Mouse (Mus musculus) limb, embryonic 14.5 days (tissue): ENCODE results near the gene Arhgef3. TPM values are rescaled to one million over a fixed set of nuclear protein-coding genes. Genes with fewer than 3 reads are reported as not detected.
A peak's percentile ranks its signal among the peaks of the same experiment; 100 is the strongest.

ENCODE experiments used
- ATAC-seq: fragments of 200-750 bp; cut with Nextera tagmentation; 2 replicates; pipeline ENCODE4 v1.8.0; 2017; ENCODE audit warnings: low read depth, moderate number of reproducible peaks, moderate TSS enrichment; ENCODE audit not compliant: low FRiP score
- DNase-seq: peaks from one replicate; pipeline ENCODE4 v3.0.0-alpha.2; 2015; ENCODE audit warnings: low spot score
- H3K27ac ChIP-seq: fragments of 300-500 bp; sonication (generic); replicated peaks from 2 replicates; pipeline ENCODE4 v1.5.1; 2014; ENCODE audit warnings: low read depth, mild to moderate bottlenecking, low read length, moderate library complexity, mixed read lengths
- H3K27me3 ChIP-seq: fragments of 300-500 bp; sonication (generic); 2 replicates; pipeline ENCODE4 v1.6.1; 2014; ENCODE audit warnings: low read length, mixed read lengths; ENCODE audit not compliant: control insufficient read depth, insufficient read depth
- H3K36me3 ChIP-seq: fragments of 300-500 bp; sonication (generic); 2 replicates; pipeline ENCODE4 v1.6.1; 2014; ENCODE audit warnings: mild to moderate bottlenecking, low read length, moderate library complexity, mixed read lengths; ENCODE audit not compliant: control insufficient read depth, insufficient read depth
- H3K4me1 ChIP-seq: fragments of 300-500 bp; sonication (generic); 2 replicates; pipeline ENCODE4 v1.6.1; 2014; ENCODE audit warnings: antibody characterized with exemption, low read length, mixed read lengths; ENCODE audit not compliant: control insufficient read depth, insufficient read depth
- H3K4me2 ChIP-seq: fragments of 300-500 bp; sonication (generic); replicated peaks from 2 replicates; pipeline ENCODE4 v1.6.1; 2014; ENCODE audit warnings: low read depth, mild to moderate bottlenecking, low read length, moderate library complexity; ENCODE audit not compliant: severe bottlenecking
- H3K4me3 ChIP-seq: fragments of 300-500 bp; sonication (generic); replicated peaks from 2 replicates; pipeline ENCODE4 v1.5.1; 2014; ENCODE audit warnings: low read length
- H3K9ac ChIP-seq: fragments of 300-500 bp; sonication (generic); 2 replicates; pipeline ENCODE4 v1.6.1; 2014; ENCODE audit warnings: mild to moderate bottlenecking, low read depth, low read length, moderate library complexity; ENCODE audit not compliant: severe bottlenecking
- H3K9me3 ChIP-seq: fragments of 300-500 bp; sonication (generic); 2 replicates; pipeline ENCODE4 v1.6.1; 2016; ENCODE audit warnings: low read length; ENCODE audit not compliant: control insufficient read depth
- POLR2A ChIP-seq: fragments of 200-500 bp; IDR thresholded peaks from 2 replicates; pipeline ENCODE4 v1.8.0; 2012; ENCODE audit warnings: inconsistent platforms, mild to moderate bottlenecking, moderate library complexity, borderline replicate concordance; ENCODE audit not compliant: insufficient read depth, insufficient read length; ENCODE audit errors: extremely low read depth
- WGBS: fragments of 180-500 bp; shearing (Covaris S2); extraction: QIAGEN DNeasy Blood & Tissue Kit; methylation state at CpG from one replicate; pipeline ENCODE4 v1.1.7; 2014; 5-methylcytosine and 5-hydroxymethylcytosine counted together
- polyA plus RNA-seq, 2 experiments: library from polyadenylated mRNA; depleted of rRNA in 1 of 2; stranded (reverse) in 1 of 2; unstranded in 1 of 2; fragments of >200 nt; fragmentation: Nextera tagmentation in 1 of 2; extraction: Ambion mirVana in 1 of 2; gene quantifications; 2 replicates each; pipeline versions ENCODE4 v1.2.1 to v1.2.3; 2012 to 2014

Arhgef3 gene
- polyA plus RNA-seq, 2 experiments, result 14.3 to 22.5 TPM

DNA sequence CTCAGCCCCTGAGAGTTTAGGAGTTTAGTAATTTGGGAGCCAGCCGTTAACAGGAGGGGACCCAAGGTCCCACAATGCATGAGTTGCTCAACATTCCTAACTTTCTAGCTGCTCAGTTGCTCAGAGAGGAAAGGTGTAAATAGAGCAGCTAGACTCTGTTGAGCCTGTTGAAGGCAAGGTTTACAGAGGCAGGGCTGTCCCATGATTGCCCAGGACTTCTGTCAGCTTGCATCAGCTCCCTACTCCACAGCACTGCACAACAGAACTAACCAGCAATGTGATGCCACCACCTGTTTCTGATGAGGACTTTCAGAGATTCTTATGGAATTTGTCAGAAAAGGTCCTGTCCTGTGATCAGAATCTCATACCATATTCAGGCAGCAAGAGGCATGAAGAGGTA, 197.7 kb downstream of the Arhgef3 start:
- TF ChIP-seq POLR2A, result no peak
- 77% methylated on average over 1 of the region's 1 CpGs for WGBS
- H3K4me2 ChIP-seq, result no peak overlapping the region

DNA sequence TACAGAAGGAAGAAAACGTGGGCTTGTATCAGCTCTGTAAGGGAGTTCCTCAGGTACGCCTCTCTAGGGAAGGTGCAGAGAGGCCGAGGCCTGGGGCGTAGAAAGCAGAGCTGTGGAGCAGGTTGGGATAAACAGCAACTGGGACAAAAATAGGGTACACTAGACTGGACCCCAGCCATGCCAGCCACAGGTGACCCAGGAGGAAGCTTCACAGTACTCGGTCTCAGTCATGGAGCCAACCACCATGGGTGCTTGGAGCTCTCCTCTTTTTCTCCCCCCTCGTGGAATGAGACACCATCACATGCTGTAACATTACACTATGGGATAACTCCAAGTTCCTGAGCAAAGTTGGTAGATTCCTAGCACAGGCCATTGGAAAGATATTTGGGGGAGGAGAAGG, 201.0 kb downstream of the Arhgef3 start:
- no peak overlapping the region for H3K4me3 ChIP-seq
- ATAC-seq, result no peak
- 78% methylated on average over 6 of the region's 6 CpGs for WGBS
- DNase-seq, result no peak
- no peak for TF ChIP-seq POLR2A
- no peak overlapping the region for H3K27ac ChIP-seq
- no peaks in the 10 kb centered on the region for H3K36me3 ChIP-seq
- no peak overlapping the region for H3K4me2 ChIP-seq
- H3K27me3 ChIP-seq, result no peaks in the 10 kb centered on the region
- H3K4me1 ChIP-seq, result no peaks in the 10 kb centered on the region
- H3K9ac ChIP-seq, result no peak overlapping the region
- no peaks in the 10 kb centered on the region for H3K9me3 ChIP-seq

More for the DNA sequence above, 197.7 kb downstream of the Arhgef3 start:
- H3K27me3 ChIP-seq, result no peaks in the 10 kb centered on the region
- no peak overlapping the region for H3K4me3 ChIP-seq
- H3K9me3 ChIP-seq, result no peaks in the 10 kb centered on the region
- no peaks in the 10 kb centered on the region for H3K4me1 ChIP-seq
- no peak for ATAC-seq
- no peaks in the 10 kb centered on the region for H3K36me3 ChIP-seq
- H3K27ac ChIP-seq, result no peak overlapping the region
- DNase-seq, result no peak
- H3K9ac ChIP-seq, result no peak overlapping the region

DNA sequence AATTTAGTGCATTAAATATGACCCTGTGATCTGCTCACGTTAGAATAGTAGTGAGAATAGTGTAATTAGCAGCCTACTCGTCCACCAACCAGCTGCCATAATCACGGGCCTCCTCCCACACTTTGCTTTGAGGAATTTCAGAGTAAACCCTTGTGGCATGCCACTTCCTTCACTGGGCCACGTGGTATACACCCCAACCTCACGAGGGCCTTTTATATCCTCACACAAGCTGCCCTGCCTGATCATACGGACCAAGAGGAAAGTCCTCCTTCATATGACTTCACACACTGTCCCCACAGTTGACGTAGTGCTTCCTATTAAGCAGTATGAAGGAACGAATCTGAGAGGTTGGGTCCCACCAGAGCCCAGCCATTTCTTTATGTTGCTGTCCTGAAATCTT, 202.4 kb downstream of the Arhgef3 start:
- Histone ChIP-seq H3K4me1 (no peaks in the 10 kb centered on the region), H3K27me3 (no peaks in the 10 kb centered on the region), H3K9me3 (no peaks in the 10 kb centered on the region), H3K27ac (no peak overlapping the region), H3K9ac (no peak overlapping the region), H3K4me2 (no peak overlapping the region), H3K4me3 (no peak overlapping the region), H3K36me3 (no peaks in the 10 kb centered on the region)
- ATAC-seq, result no peak
- DNase-seq, result no peak
- WGBS, result 64% methylated on average over 8 of the region's 8 CpGs
- no peak for TF ChIP-seq POLR2A

DNA sequence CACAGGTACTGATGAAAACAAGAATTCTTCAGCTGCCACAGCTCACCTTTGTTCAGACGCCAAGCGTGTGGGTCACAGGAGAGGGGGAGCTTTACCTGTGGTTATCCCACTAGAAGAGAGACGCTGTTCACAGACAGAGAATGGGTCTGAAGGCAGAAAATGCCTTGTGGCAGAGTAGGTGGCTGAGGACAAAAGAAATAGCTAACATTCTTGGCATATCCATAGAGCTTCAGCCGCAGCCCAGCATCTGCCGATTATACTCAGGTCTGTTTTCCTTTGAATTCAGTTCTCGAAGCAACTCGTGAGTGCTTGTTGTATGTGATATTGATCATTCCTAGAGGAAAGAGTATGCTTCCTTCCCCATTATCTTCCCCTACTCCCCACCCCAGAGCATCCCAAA, 204.7 kb downstream of the Arhgef3 start:
- TF ChIP-seq POLR2A, result no peak
- 66% methylated on average over 7 of the region's 7 CpGs for WGBS
- no peak overlapping the region for H3K27ac ChIP-seq
- H3K36me3 ChIP-seq, result no peaks in the 10 kb centered on the region
- ATAC-seq (no peak), DNase-seq (no peak)
- no peak overlapping the region for H3K9ac ChIP-seq
- H3K4me1 ChIP-seq, result 0 out of 2 replicates have a peak, but pooled peaks cover 2% of the 10 kb centered on the region
- H3K9me3 ChIP-seq, result no peaks in the 10 kb centered on the region; the same call in 1 of the 2 replicates
- no peaks in the 10 kb centered on the region for H3K27me3 ChIP-seq
- H3K4me3 ChIP-seq, result no peak overlapping the region
- no peak overlapping the region for H3K4me2 ChIP-seq

DNA sequence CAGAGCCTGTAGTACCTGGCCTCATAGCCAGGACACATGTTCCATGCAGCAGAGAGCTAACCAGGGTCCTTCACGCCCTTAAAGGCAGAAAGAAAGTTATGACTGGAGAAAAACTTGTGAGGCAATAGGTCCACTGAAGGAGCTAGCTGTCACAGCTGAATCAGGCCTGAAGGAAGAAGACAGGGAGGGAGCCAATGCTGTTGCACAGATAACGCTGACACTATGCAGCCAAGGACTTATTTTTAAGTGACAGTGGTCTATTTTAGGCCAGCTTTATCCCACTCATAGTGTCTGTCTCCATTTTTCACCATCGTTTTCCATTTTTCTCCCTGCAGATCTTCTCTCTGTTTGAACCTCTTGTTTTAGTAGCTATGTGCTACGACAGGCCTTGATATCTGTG, 207.3 kb downstream of the Arhgef3 start:
- no peak for TF ChIP-seq POLR2A
- no peak overlapping the region for H3K4me2 ChIP-seq

DNA sequence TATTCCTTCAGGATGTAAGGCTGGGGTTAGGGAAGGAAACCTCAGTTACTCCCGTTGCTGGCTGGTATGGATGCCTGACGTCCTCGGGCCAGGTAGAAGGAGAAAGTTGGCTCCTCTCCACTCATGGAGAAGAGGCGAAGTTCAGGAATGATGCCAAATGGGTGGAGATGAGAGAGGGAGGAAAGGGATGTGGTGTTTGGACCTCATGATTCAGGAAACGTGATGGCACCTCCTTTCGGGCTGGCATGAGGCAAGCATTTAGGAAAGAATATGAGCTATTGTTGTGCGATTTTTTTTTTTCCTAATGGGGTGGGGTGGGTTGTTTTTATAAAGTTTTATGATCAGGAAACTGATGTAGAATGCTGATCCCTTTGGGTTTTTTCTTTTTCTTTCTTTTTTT, 210.0 kb downstream of the Arhgef3 start:
- peak overlapping the region; percentile 74; the same call in 1 of the 2 replicates for H3K27ac ChIP-seq
- no peaks in the 10 kb centered on the region for H3K36me3 ChIP-seq
- ATAC-seq (no peak), DNase-seq (no peak)
- H3K4me2 ChIP-seq, result no peak overlapping the region
- TF ChIP-seq POLR2A, result no peak
- H3K4me1 ChIP-seq, result peaks cover 35% of the 10 kb centered on the region
- no peak overlapping the region for H3K9ac ChIP-seq
- 37% methylated on average over 7 of the region's 7 CpGs for WGBS
- H3K4me3 ChIP-seq, result no peak overlapping the region
- no peaks in the 10 kb centered on the region for H3K27me3 ChIP-seq
- H3K9me3 ChIP-seq, result no peaks in the 10 kb centered on the region; the same call in 1 of the 2 replicates

More for the DNA sequence above, 207.3 kb downstream of the Arhgef3 start:
- DNase-seq (no peak), ATAC-seq (no peak)
- H3K9me3 ChIP-seq, result no peaks in the 10 kb centered on the region; the same call in 1 of the 2 replicates
- WGBS, result 84% methylated on average over 4 of the region's 4 CpGs
- H3K27me3 ChIP-seq, result no peaks in the 10 kb centered on the region
- H3K9ac ChIP-seq, result no peak overlapping the region
- H3K4me1 ChIP-seq, result peaks cover 19% of the 10 kb centered on the region
- H3K36me3 ChIP-seq, result no peaks in the 10 kb centered on the region
- H3K4me3 ChIP-seq, result no peak overlapping the region
- H3K27ac ChIP-seq, result no peak overlapping the region
